Mouse (Mus musculus) liver, embryonic 16.5 days (tissue): ENCODE data around the gene Peli2. TPM values are rescaled to one million over a fixed set of nuclear protein-coding genes. Genes with fewer than 3 reads are reported as not detected.

ENCODE experiments used
- ATAC-seq: fragments of 200-750 bp; cut with Nextera tagmentation; 2 replicates; pipeline ENCODE4 v1.8.0; 2017; ENCODE audit warnings: low read depth, mild to moderate bottlenecking, moderate number of reproducible peaks, moderate library complexity
- H3K27ac ChIP-seq: fragments of 300-500 bp; sonication (generic); 2 replicates; pipeline ENCODE4 v1.5.1; 2014; ENCODE audit warnings: mild to moderate bottlenecking, low read length
- H3K27me3 ChIP-seq: fragments of 300-500 bp; sonication (generic); 2 replicates; pipeline ENCODE4 v1.6.1; 2014; ENCODE audit warnings: low read depth, low read length, mixed read lengths; ENCODE audit not compliant: control insufficient read depth, insufficient read depth
- H3K36me3 ChIP-seq: fragments of 300-500 bp; sonication (generic); 2 replicates; pipeline ENCODE4 v1.6.1; 2014; ENCODE audit warnings: mild to moderate bottlenecking; ENCODE audit not compliant: control insufficient read depth, insufficient read depth
- H3K4me1 ChIP-seq: fragments of 300-500 bp; sonication (generic); 2 replicates; pipeline ENCODE4 v1.6.1; 2014; ENCODE audit warnings: low read depth, low read length, mixed read lengths; ENCODE audit not compliant: control insufficient read depth
- H3K4me2 ChIP-seq: fragments of 300-500 bp; sonication (generic); 2 replicates; pipeline ENCODE4 v1.6.1; 2014; ENCODE audit warnings: low read depth, low read length, mixed read lengths
- H3K4me3 ChIP-seq: fragments of 300-500 bp; sonication (generic); 2 replicates; pipeline ENCODE4 v1.5.1; 2014; ENCODE audit warnings: low read depth, mild to moderate bottlenecking, low read length
- H3K9ac ChIP-seq: fragments of 300-500 bp; sonication (generic); 2 replicates; pipeline ENCODE4 v1.6.1; 2014; ENCODE audit warnings: low read depth, low read length
- H3K9me3 ChIP-seq: fragments of 300-500 bp; sonication (generic); replicated peaks from 2 replicates; pipeline ENCODE4 v1.6.1; 2016; ENCODE audit warnings: low read length; ENCODE audit not compliant: control insufficient read depth
- WGBS: fragments of 180-500 bp; shearing (Covaris S2); extraction: QIAGEN DNeasy Blood & Tissue Kit; methylation state at CpG from one replicate; pipeline ENCODE4 v1.1.7; 2014; ENCODE audit not compliant: insufficient replicate concordance; 5-methylcytosine and 5-hydroxymethylcytosine counted together
- polyA plus RNA-seq: library from polyadenylated mRNA; unstranded; fragments of >200 nt; fragmentation: Nextera tagmentation; extraction: Ambion mirVana; gene quantifications from 2 replicates; pipeline ENCODE4 v1.2.1, GENCODE M21; 2015

Gene Peli2
- polyA plus RNA-seq, 1 experiment from 2014 or later: 1.7 TPM

- no peak for ATAC-seq
- WGBS: 64% methylated on average over 3 of the region's 3 CpGs
- Histone ChIP-seq H3K36me3 (no peaks in the 10 kb centered on the region), H3K27ac (no peak overlapping the region), H3K27me3 (no peaks in the 10 kb centered on the region), H3K4me2 (no peak overlapping the region), H3K9me3 (no peaks in the 10 kb centered on the region), H3K4me1 (no peaks in the 10 kb centered on the region), H3K9ac (no peak overlapping the region), H3K4me3 (no peak overlapping the region)
Measured at GRCm38 (mm10) chr14:48327746-48328145, 207.1 kb downstream of the Peli2 start.

GRCm38 (mm10) chr14:48329716-48330365, 209.2 kb downstream of the Peli2 start:
- no peaks in the 10 kb centered on the region for H3K27me3 ChIP-seq
- no peak overlapping the region for H3K4me3 ChIP-seq
- no peaks in the 10 kb centered on the region for H3K36me3 ChIP-seq
- H3K9me3 ChIP-seq: no peaks in the 10 kb centered on the region
- no peak overlapping the region for H3K4me2 ChIP-seq
- ATAC-seq: no peak
- H3K9ac ChIP-seq: no peak overlapping the region
- no peaks in the 10 kb centered on the region for H3K4me1 ChIP-seq
- no peak overlapping the region for H3K27ac ChIP-seq
- WGBS: 72% methylated on average over 12 of the region's 12 CpGs
